Mouse (Mus musculus): ENCODE measurements around the gene Slc8a1.
A peak's percentile ranks its signal among the peaks of the same experiment; 100 is the strongest.

Slc8a1 gene

GRCm38 (mm10) chr17:81669062-81669815 is 68.9 kb downstream of the Slc8a1 start:
- DNase-seq = peak; percentile 68

DNA sequence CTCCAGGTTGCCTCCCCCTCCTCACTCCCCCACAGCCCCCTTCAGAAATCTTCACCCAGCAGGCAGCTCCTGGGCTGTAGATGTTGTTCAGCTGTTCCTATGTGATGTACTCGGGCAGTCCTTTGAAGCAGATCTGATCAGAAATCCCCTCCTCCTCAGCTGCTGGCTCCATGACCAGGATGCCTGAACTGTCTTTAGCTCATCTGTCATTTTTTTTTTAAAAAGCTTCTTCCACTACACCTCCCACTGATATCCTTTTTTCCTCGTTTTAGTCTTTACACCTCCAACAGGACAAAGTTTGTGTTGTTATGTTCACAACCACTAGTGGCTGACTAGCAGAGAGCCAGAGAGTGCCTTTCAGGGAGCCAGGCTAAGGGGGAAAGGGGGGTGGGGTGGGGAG is 69.7 kb downstream of the Slc8a1 start:
- DNase-seq = no peak

DNA sequence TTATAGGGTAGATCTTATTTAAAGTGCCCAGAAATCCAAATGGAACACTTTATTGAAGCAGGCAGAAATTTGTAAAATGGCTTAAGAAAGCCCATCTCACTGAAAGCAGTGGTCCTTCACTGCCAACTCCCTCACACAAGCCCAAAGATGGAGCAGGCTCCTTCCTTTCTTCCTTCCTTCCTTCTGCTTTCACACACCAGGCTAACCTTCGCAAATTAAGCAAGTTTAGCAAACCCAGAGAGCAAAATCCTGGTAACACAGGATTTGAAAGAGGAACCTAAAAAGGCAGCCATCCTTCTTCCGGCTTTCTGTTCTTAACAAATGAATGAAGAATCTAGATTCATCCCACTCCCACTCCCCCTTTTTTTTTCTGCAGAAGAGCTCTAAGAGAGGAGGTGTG is 70.2 kb downstream of the Slc8a1 start:
- no peak for DNase-seq

- DNase-seq = no peak
Measured at GRCm38 (mm10) chr17:81666551-81666950, 71.6 kb downstream of the Slc8a1 start.

- no peak for DNase-seq
Measured at GRCm38 (mm10) chr17:81664916-81665315, 73.3 kb downstream of the Slc8a1 start.

DNA sequence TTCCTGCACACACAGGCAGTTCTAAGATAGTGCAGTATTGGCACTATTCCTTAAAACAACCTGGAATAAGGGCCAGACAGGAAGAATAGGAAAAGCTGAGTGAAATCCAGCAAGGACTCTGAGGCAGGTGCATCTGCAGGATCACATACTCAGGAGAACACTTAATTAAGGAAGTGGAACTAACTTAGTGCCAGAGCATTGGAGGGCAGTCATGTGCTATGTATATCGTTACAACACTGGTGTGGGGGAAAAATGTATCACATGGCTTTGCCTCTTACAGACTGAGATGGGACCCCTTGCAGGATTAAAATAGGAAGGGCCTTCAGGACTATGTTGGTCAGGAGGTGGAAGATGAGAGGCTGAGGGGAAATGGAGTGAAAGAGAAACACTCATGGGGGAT is 80.3 kb downstream of the Slc8a1 start:
- no peak for DNase-seq

- DNase-seq = no peak
Measured at GRCm38 (mm10) chr17:81654548-81654947, 83.6 kb downstream of the Slc8a1 start.

DNA sequence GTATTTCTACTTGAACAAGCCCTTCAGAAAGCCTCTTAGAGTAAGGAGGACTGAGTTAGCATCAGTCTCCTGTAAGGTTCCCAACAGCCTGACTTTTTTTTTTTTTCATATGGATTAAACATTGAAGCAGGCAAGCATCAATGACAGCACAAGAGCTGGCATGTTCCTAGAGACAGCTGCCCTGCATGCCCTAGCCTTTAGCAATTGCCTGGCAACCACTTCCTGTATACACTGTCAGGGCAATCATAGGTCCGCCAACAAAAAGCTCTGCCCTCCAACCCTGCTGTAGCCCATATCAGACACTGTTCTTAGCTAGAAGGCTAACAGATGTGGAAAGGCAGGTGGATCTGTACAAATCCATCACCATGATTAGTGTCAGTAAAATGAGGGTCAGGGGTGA is 85.2 kb downstream of the Slc8a1 start:
- no peak for DNase-seq

- no peak for DNase-seq
Measured at GRCm38 (mm10) chr17:81636822-81637221, 101.4 kb downstream of the Slc8a1 start.

DNA sequence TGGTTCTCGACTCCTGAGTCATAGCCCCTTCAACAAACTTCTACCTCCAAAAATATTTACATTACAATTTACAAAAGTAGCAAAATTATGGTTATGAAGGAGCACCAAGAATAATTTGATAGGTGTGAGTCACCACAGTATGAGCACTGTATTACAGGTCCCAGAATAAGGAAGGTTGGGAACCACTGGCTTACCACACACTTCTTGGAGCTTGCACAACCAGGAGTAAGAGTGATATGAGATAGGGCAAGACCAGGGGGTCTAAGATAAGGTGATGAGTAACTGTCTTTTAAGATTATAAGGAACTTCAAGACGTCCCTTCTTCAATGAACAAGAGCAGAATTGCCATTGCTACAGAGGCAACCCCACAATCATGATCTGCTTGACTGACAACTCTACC is 107.7 kb downstream of the Slc8a1 start:
- DNase-seq = no peak

- DNase-seq = peak; percentile 96
Measured at GRCm38 (mm10) chr17:81621188-81621644, 117.0 kb downstream of the Slc8a1 start.

DNA sequence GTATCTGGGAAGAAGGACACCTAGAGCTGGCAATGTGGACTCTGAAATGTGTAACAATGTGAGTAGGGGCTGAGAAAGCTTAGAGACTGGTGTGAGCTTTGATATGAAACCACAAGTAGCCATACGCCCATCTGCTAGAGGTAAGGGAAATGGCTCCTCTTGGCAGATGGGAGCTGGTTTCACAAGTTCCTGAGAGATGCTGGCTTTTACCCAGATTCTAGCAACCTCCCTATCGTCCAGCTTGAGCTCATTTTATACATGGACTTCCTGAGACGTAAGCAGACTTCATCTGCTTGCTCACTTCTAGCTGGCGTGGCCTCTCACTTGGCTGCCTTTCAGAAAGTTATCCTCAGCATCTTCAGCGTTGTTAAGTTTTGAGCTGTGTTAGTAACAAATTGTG is 119.7 kb downstream of the Slc8a1 start:
- peak; percentile 60 for DNase-seq

- DNase-seq = no peak
Measured at GRCm38 (mm10) chr17:81616326-81616725, 121.9 kb downstream of the Slc8a1 start.

DNA sequence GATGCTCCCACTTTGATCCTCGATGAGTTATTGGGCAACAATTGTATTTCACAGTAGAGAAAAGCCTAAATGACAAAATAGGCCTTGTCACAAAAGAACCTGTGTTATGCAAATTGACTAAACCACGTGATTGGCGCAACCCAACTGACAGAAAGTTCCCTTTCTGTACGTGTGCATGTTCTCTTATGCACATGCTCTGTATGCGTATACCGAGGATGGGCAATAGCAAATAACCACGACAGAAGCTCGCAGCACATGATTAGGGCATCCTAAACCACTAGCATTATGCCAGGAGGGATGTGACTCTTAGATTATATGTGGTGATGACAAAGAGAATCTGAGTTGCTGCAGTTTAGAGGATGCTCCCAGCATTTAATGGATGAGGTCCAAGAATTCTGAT is 122.8 kb downstream of the Slc8a1 start:
- DNase-seq = no peak

DNA sequence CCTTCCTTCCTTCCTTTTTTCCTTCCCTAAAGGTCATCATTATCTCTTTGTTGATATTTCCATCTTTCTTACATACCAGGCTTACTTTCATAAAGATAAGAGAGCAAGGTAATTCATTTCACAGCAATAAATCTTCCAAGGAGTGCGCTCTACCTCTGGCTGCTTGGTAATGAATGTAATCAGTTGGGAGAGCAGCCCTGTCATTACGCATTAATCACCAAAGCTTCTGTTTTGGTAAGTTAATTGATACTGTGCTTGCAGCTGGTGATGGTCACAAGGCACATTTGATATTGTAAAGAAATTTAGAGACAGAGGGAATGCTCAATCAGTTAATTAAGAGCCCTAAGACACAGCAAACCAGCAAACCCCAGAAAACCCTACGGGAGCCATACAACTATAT is 130.7 kb downstream of the Slc8a1 start:
- no peak for DNase-seq

DNA sequence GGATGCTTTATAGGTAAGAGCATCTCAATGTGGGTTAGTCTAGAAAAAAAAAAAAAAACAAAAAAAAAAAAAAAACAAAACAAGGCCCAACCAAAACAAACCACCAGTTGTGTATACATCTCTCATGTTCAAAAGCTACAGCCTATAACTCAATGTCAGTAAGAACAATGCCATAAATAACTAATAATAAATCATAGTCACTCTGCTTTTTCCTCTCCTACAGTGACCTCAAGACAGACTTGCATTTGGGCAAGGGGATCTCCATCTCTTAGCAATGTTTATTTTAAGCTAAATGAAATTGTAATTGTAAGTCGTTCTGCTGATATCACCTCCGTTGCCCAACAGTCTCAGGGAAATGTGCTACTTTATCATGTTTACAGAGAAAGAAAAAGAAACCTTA is 132.1 kb downstream of the Slc8a1 start:
- no peak for DNase-seq

GRCm38 (mm10) chr17:81605219-81605660 is 132.9 kb downstream of the Slc8a1 start:
- DNase-seq = no peak

DNA sequence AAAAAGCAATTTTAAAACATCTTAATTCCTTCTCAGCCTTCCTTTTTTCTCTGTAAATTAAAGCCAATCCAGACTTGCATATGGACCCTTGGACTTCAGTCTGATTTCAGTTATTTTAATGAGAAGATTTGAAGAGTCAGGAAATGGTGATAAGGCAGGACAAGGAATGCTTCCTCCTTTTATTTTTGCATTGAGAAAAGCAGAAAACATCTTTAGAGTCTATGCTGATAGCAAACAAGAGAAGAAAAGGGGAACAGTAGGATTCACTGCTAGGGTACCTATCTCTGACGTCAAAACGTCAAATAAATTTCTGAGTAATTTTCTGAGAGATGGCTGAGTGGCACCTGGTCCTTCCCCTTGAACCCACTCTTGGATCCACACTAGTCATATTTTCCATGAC is 139.1 kb downstream of the Slc8a1 start:
- no peak for DNase-seq

- no peak for DNase-seq
Measured at GRCm38 (mm10) chr17:81589791-81590190, 148.4 kb downstream of the Slc8a1 start.

DNA sequence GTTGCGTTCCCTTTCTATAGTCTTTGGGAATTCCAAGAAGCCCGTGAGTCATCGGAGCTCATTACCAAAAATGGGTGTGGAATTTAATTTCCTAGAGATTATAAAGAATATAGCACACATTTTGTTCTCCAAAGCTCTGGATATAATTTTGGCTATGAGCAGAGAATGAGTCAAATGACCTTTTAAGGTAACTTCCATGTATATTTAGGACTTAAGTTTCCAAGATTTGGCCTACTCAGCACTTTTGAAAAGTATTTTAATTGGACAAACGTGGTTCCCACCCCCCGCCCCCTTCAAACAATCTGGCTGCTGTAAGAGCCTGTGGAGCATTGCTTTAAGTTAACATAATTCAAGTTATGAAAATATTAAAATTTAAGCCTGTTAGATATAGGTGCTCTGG is 151.4 kb downstream of the Slc8a1 start:
- no peak for DNase-seq

- DNase-seq = no peak
Measured at GRCm38 (mm10) chr17:81579728-81580425, 158.3 kb downstream of the Slc8a1 start.

GRCm38 (mm10) chr17:81576893-81577292 is 161.3 kb downstream of the Slc8a1 start:
- no peak for DNase-seq

DNA sequence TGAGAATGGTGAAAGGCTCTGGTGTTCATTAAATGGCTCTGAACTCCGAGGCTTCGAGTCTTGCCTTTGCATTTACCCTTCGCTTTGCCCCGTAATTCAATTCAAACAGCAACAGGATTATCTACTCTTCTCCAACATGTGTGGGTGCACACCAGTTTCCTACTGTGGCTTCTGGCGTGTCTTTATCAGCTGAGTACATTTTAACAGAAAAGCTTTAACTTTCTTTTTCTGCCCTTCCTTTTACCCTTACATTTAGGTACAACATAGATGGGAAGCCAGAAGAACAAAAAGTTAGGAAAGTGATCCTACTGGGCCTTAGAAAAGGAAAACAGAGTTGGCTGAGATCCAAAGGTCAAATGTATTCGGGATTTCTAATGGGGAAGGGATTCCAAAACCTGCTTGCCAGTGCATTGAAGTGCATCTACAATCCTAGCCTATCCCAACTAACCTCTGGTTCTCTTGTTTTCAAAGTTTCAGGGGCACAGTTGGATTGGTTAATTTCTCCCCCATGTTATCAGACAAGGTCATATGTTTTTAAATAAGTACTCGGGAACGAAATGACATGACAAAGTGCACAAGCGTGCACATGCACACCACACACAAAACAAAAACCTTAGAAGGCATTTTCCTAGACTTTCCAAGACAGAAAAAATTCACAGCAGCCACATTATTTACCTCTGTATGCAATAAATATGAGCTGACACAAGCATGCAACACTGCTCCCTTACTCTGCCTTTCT is 172.4 kb downstream of the Slc8a1 start:
- no peak for DNase-seq
